Mouse (Mus musculus) ES-Bruce4 (cell line): ENCODE measurements around the gene Gns. TPM values are rescaled to one million over a fixed set of nuclear protein-coding genes. Genes with fewer than 3 reads are reported as not detected.
"Not testable (repeated sequence)": the region's sequence is repeated elsewhere in the genome, so short reads cannot be mapped to it uniquely, and the experiment has no call there.

Source experiments
- H3K27ac ChIP-seq: 2 replicates; pipeline ENCODE4 v1.5.1; 2012; ENCODE audit warnings: low read length, inconsistent platforms; ENCODE audit not compliant: insufficient read depth
- H3K27me3 ChIP-seq: 2 replicates; pipeline ENCODE4 v1.6.1; 2012; ENCODE audit warnings: mild to moderate bottlenecking, low read length, inconsistent platforms; ENCODE audit not compliant: control insufficient read depth, poor library complexity, insufficient read depth, severe bottlenecking
- H3K36me3 ChIP-seq: 2 replicates; pipeline ENCODE4 v1.6.1; 2012; ENCODE audit warnings: inconsistent platforms, mild to moderate bottlenecking, low read length, moderate library complexity; ENCODE audit not compliant: control insufficient read depth, poor library complexity, insufficient read depth, severe bottlenecking
- H3K4me1 ChIP-seq: one replicate; pipeline ENCODE4 v1.8.1; 2011; ENCODE audit warnings: low read length; ENCODE audit not compliant: control insufficient read depth, insufficient read depth
- H3K4me3 ChIP-seq: 2 replicates; pipeline ENCODE4 v1.5.1; 2011; ENCODE audit warnings: low read depth, mild to moderate bottlenecking, low read length
- H3K9ac ChIP-seq: 2 replicates; pipeline ENCODE4 v1.6.1; 2012; ENCODE audit warnings: low read depth, mild to moderate bottlenecking, inconsistent platforms; ENCODE audit not compliant: poor library complexity, severe bottlenecking
- H3K9me3 ChIP-seq: replicated peaks from 2 replicates; pipeline ENCODE4 v1.6.1; 2012; ENCODE audit warnings: mild to moderate bottlenecking, low read length, inconsistent platforms; ENCODE audit not compliant: control insufficient read depth, poor library complexity, insufficient read depth, severe bottlenecking
- CTCF ChIP-seq: IDR thresholded peaks from one replicate; pipeline ENCODE4 v1.8.1; 2011; ENCODE audit warnings: low read depth, low read length
- EP300 ChIP-seq: IDR thresholded peaks from 2 replicates; pipeline ENCODE4 v1.6.1; 2011; ENCODE audit warnings: low read depth, low read length; ENCODE audit not compliant: insufficient read depth
- POLR2A ChIP-seq: IDR thresholded peaks from one replicate; pipeline ENCODE4 v1.8.1; 2011; ENCODE audit warnings: low read length; ENCODE audit not compliant: insufficient read depth
- polyA plus RNA-seq: library from polyadenylated mRNA; stranded (reverse); fragments of >200 nt; gene quantifications from 2 replicates; pipeline ENCODE4 v1.2.4, GENCODE M21; 2011; ENCODE audit warnings: low read depth; ENCODE audit not compliant: missing spikeins, insufficient read depth, insufficient read length

Gene Gns
- polyA plus RNA-seq, 1 experiment: 44.2 TPM

DNA sequence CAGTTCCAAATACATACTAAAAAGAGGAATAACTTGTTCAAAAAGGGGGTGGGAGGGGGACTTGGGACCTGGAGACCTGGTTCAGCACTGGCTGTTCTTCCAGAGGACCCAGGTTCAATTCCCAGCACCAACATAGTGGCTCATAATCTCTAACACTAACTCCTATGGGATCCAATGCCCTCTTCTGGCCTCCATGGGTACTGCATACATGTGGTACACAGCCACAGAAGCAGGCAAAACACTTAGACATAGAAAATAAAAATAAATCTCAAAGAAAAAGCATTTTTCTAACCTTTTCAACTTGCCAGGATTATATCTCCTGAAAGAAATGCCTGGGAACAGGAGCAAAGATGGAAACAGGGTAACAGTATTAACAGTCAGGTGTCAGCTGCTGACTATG, 38.7 kb upstream of the Gns start:
- Histone ChIP-seq H3K9me3 (no peaks in the 10 kb centered on the region), H3K36me3 (no peaks in the 10 kb centered on the region), H3K4me1 (no peaks in the 10 kb centered on the region), H3K4me3 (no peak overlapping the region), H3K27me3 (no peaks in the 10 kb centered on the region; the same call in 1 of the 2 replicates), H3K9ac (no peak overlapping the region), H3K27ac (no peak overlapping the region)
- TF ChIP-seq CTCF (no peak), EP300 (no peak)

DNA sequence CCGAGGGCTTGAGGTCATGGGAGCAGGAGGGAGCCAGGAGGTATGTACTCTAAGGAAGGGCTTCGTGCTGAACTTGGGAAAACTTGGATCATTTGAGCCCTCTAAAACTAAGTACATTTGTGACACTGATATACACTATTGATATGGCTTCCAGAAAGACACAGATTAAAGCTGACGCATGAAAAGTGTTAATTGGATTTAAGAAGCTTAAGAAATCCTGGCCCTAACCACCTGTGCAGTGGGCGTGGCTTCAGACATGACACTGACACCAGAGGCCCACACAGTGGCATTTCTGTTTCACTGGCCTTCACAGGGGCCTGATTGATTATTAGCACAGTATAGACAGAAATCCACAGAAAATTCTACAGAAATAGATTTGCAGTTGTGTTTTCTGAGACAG, 35.3 kb upstream of the Gns start:
- Histone ChIP-seq H3K27ac (no peak overlapping the region), H3K4me1 (no peaks in the 10 kb centered on the region), H3K4me3 (no peak overlapping the region), H3K9ac (no peak overlapping the region), H3K9me3 (no peaks in the 10 kb centered on the region), H3K36me3 (no peaks in the 10 kb centered on the region), H3K27me3 (no peaks in the 10 kb centered on the region; the same call in 1 of the 2 replicates)
- TF ChIP-seq POLR2A: no peak

- no peak for TF ChIP-seq EP300
- no peak for TF ChIP-seq POLR2A
- peak; percentile 84 for TF ChIP-seq CTCF
- Histone ChIP-seq H3K9ac (no peak overlapping the region), H3K27ac (no peak overlapping the region), H3K4me3 (no peak overlapping the region), H3K4me1 (no peaks in the 10 kb centered on the region), H3K9me3 (no peaks in the 10 kb centered on the region), H3K36me3 (no peaks in the 10 kb centered on the region), H3K27me3 (no peaks in the 10 kb centered on the region; the same call in 1 of the 2 replicates)
Measured at GRCm38 (mm10) chr10:121330940-121331339, 34.0 kb upstream of the Gns start.

- H3K4me3 ChIP-seq: no peak overlapping the region
- no peaks in the 10 kb centered on the region for H3K4me1 ChIP-seq
- TF ChIP-seq EP300 (no peak), CTCF (peak; percentile 82), POLR2A (no peak)
Measured at GRCm38 (mm10) chr10:121334576-121334975, 30.3 kb upstream of the Gns start.

DNA sequence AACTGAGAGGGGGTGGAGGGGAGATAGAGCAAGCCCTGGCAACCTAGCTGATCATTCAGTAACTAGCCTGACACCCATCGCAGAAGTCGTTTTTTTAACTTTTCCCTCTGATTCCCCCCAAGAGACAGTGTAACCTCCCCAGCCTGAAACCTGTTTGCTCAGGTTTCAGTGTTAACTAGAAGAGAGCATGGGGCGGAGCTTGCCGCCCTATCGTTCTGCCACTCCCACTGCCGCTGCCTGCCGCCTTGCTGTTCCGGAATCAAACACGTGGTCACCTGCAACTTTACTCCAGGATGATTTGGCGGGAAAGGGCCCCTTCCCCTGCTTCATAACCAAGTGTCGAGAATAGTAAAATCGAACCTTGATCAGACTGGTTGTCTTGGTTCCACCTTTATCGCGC, 28.4 kb upstream of the Gns start:
- Histone ChIP-seq H3K9ac (0 out of 2 replicates have a peak overlapping the region, but pooled peaks have one; percentile 50), H3K4me3 (peak overlapping the region; percentile 37)
- H3K9me3 ChIP-seq, H3K27me3 ChIP-seq, H3K4me1 ChIP-seq, H3K36me3 ChIP-seq, H3K27ac ChIP-seq: not testable (repeated sequence)

More at GRCm38 (mm10) chr10:121334576-121334975, 30.3 kb upstream of the Gns start:
- Histone ChIP-seq H3K36me3 (no peaks in the 10 kb centered on the region), H3K9ac (no peak overlapping the region), H3K27me3 (no peaks in the 10 kb centered on the region), H3K27ac (no peak overlapping the region), H3K9me3 (peaks cover 5% of the 10 kb centered on the region)

- Histone ChIP-seq H3K27ac (no peak overlapping the region), H3K27me3 (no peaks in the 10 kb centered on the region), H3K4me3 (no peak overlapping the region), H3K9ac (no peak overlapping the region), H3K9me3 (peaks cover 5% of the 10 kb centered on the region), H3K4me1 (no peaks in the 10 kb centered on the region), H3K36me3 (no peaks in the 10 kb centered on the region)
- TF ChIP-seq EP300 (no peak), POLR2A (no peak), CTCF (no peak)
Measured at GRCm38 (mm10) chr10:121340754-121341593, 23.9 kb upstream of the Gns start.
